Mouse (Mus musculus) intestine, embryonic 16.5 days (tissue): ENCODE results near the gene Ddx43. TPM values are rescaled to one million over a fixed set of nuclear protein-coding genes. Genes with fewer than 3 reads are reported as not detected.
"Not testable (repeated sequence)": the region's sequence is repeated elsewhere in the genome, so short reads cannot be mapped to it uniquely, and the experiment has no call there.

Experiments used
- ATAC-seq: fragments of 200-750 bp; cut with Nextera tagmentation; 2 replicates; pipeline ENCODE4 v1.8.0; 2017; ENCODE audit warnings: moderate TSS enrichment, moderate library complexity
- H3K27ac ChIP-seq: fragments of 300-500 bp; sonication (generic); 2 replicates; pipeline ENCODE4 v1.5.1; 2014; ENCODE audit warnings: mild to moderate bottlenecking, low read length
- H3K27me3 ChIP-seq: fragments of 300-500 bp; sonication (generic); replicated peaks from 2 replicates; pipeline ENCODE4 v1.6.1; 2014; ENCODE audit warnings: low read length, control low read depth, mixed read lengths; ENCODE audit not compliant: control insufficient read depth, insufficient read depth
- H3K36me3 ChIP-seq: fragments of 300-500 bp; sonication (generic); 2 replicates; pipeline ENCODE4 v1.6.1; 2014; ENCODE audit warnings: low read length, control low read depth; ENCODE audit not compliant: control insufficient read depth, insufficient read depth
- H3K4me1 ChIP-seq: fragments of 300-500 bp; sonication (generic); 2 replicates; pipeline ENCODE4 v1.6.1; 2014; ENCODE audit warnings: low read length, control low read depth, mixed read lengths; ENCODE audit not compliant: control insufficient read depth, insufficient read depth
- H3K4me2 ChIP-seq: fragments of 300-500 bp; sonication (generic); 2 replicates; pipeline ENCODE4 v1.6.1; 2014; ENCODE audit warnings: low read depth, low read length, control low read depth
- H3K4me3 ChIP-seq: fragments of 300-500 bp; sonication (generic); 2 replicates; pipeline ENCODE4 v1.5.1; 2014; ENCODE audit warnings: mild to moderate bottlenecking, low read length
- H3K9ac ChIP-seq: fragments of 300-500 bp; sonication (generic); 2 replicates; pipeline ENCODE4 v1.6.1; 2014; ENCODE audit warnings: low read depth, low read length
- H3K9me3 ChIP-seq: fragments of 300-500 bp; sonication (generic); 2 replicates; pipeline ENCODE4 v1.6.1; 2016; ENCODE audit warnings: low read length, control low read depth; ENCODE audit not compliant: control insufficient read depth
- WGBS: fragments of 180-500 bp; shearing (Covaris S2); extraction: QIAGEN DNeasy Blood & Tissue Kit; methylation state at CpG from one replicate; pipeline ENCODE4 v1.1.7; 2014; 5-methylcytosine and 5-hydroxymethylcytosine counted together
- polyA plus RNA-seq: library from polyadenylated mRNA; unstranded; fragments of >200 nt; fragmentation: Nextera tagmentation; extraction: Ambion mirVana; gene quantifications from 2 replicates; pipeline ENCODE4 v1.2.1, GENCODE M21; 2015

Ddx43 gene
- polyA plus RNA-seq, result 0.13 and 0.28 TPM in 2 replicates

DNA sequence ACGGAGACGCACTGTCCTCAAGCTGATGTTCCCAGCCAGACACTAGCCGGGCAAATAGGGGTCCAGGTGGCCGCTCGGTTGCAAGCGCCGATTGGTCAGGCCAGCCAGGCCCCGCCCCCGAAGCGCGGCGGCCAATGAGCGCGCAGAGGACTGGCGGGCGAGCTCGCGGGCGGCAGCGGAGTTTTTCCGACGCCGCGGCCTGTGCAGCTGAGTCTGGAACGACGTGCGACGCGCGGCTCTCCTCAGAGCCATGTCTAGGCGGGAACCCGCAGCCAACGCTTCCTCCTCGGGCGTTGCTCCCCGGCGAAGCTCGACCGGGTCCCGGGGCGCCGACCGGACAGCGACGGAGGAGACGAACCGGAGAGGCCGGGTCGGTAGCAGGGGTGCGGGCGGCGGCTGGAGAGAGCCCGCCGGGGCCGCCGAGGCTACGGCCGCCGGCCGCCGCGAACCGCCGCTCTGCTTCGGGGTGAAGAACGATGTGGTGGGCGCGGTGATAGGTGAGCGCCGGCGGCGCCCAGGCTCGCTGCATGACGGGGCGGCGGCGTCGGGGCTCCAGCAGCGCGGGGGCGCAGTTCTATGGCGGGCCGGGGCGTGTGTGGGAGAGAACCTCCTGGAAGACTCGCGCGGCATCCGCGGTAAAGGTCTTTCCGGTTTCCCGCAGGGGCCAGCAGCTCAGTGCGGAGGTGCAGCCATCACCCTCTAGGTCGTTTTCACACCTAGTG, at the start of gene Ddx43:
TSS of gene Ddx43 (plus strand) at position 148 of the 722 bp plus-strand sequence.
- H3K4me3 ChIP-seq, result peak within 1 kb of the TSS; percentile 51
- peak; percentile 90 for ATAC-seq
- 2% methylated on average over 90 of the region's 93 CpGs for WGBS
- peak within 1 kb of the TSS; percentile 78 for H3K4me2 ChIP-seq
- H3K9ac ChIP-seq, result peak within 1 kb of the TSS; percentile 65
- H3K9me3 ChIP-seq, result no peaks in the 10 kb centered on the region
- H3K4me1 ChIP-seq, result peaks cover 9% of the 10 kb centered on the region
- no peak within 1 kb of the TSS for H3K27ac ChIP-seq
- no peaks in the 10 kb centered on the region for H3K36me3 ChIP-seq
- H3K27me3 ChIP-seq, result peaks cover 27% of the 10 kb centered on the region

DNA sequence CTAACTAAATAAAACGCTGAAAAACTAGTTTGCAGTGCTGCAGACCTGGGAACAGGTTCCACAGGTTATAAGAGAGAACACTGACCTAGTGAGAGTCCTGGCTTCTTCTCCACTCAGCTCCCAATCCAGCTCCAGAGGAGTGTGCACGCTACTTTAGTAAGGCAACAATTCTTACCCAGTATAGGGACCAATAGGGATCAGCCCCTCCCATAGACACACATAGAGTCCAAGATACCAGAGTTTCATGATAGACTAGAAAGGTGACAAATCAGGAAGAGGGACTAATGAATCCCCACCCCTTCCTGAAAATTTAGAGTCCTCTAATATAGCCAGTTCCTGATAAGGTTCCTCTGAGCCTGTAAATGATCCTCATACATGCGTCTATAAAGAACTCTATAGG, 48.6 kb upstream of the Ddx43 start:
- Histone ChIP-seq H3K9me3 (no peaks in the 10 kb centered on the region), H3K36me3 (no peaks in the 10 kb centered on the region), H3K9ac (no peak overlapping the region), H3K4me3 (no peak overlapping the region), H3K27me3 (no peaks in the 10 kb centered on the region), H3K27ac (no peak overlapping the region), H3K4me2 (no peak overlapping the region), H3K4me1 (0 out of 2 replicates have a peak, but pooled peaks cover 4% of the 10 kb centered on the region)
- ATAC-seq, result peak; percentile 82
- 46% methylated on average over 3 of the region's 3 CpGs for WGBS

DNA sequence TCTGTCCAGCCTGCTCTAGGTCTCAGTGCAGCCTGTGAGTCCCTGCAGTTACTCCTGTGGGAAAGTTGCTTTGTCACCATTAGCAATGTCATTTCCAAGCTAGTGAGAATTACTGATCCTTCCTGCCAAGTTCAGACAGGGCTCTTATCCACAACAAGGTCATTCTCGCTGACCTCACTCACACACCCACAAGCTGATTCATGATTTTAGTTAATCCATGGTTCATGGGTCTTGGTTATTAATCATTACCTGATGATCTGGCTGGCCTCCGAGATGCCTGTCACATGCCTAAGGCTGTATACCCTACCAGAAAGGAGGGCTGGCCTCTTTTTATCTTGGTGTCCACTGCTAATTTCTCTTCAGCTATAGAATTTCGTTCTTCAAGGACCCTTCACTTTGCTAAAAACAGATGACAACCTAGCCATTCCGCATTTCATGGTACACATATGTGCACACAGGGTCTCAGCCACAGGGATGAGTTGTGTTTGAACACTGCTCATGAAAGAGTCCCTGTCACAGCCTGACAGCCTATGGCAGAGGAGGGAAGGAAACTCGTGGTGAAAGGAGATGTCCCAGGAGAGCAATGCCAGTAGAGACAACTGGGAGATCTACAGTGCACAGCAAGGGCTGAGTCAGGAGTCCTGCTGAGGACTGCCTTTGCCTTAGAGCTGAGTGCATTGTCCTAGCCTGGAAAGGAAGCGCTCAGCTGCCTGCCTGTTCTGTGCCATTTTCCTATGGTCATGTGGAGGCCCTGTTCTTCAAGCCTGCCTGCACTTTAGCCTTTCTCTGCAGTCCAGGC, 47.2 kb upstream of the Ddx43 start:
- H3K36me3 ChIP-seq, H3K9me3 ChIP-seq, H3K4me2 ChIP-seq, H3K4me1 ChIP-seq, H3K4me3 ChIP-seq, H3K27me3 ChIP-seq, H3K9ac ChIP-seq: not testable (repeated sequence)
- 51% methylated on average over 6 of the region's 6 CpGs for WGBS
- ATAC-seq, result peak; percentile 86
- peak overlapping the region; percentile 74 for H3K27ac ChIP-seq

DNA sequence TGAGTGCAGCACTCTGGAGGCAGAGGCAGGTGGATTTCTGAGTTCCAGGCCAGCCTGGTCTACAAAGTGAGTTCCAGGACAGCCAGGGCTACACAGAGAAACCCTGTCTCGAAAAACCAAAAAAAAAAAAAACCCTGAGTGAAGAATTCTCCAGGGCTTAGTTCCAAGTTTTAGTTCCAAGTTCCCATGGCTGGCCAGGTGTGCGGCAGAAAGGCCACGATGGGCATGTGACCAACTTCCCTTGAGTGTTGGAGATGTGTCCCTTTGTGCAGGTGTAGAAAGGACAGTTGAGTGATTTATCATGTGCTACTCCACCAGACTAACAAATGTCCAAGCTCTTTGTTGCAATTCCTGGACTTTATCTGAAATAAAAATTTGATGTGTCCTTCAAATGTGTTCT, 46.4 kb upstream of the Ddx43 start:
- not testable (repeated sequence) for H3K36me3 ChIP-seq
- peak overlapping the region; percentile 74; the same call in 1 of the 2 replicates for H3K27ac ChIP-seq
- WGBS, result 86% methylated on average over 3 of the region's 3 CpGs

DNA sequence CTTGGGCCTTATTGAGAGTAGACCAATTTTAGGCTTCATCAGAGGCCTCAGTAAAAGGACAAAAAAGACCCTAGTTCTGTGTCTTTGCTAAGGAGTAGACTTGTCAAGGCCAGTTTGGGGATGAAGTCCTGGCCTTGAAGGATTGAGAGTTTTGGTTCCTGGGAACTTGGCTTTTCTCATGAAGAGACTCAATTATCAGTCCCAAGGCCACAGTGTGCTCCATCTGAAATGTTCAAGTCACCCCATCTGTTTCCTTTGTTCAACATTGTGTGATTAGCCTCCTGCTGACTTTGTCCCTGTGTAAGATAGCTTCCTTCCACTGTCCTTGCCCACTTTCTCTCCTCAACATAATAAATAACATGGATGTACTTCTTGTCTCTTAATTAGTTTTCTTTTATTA, 45.6 kb upstream of the Ddx43 start:
- H3K4me3 ChIP-seq, H3K36me3 ChIP-seq, ATAC-seq, H3K9ac ChIP-seq, H3K27me3 ChIP-seq, H3K9me3 ChIP-seq, H3K4me1 ChIP-seq, H3K27ac ChIP-seq, H3K4me2 ChIP-seq: not testable (repeated sequence)

More for the DNA sequence above, 46.4 kb upstream of the Ddx43 start:
- not testable (repeated sequence) for H3K9ac ChIP-seq, H3K27me3 ChIP-seq, ATAC-seq, H3K4me3 ChIP-seq, H3K9me3 ChIP-seq, H3K4me1 ChIP-seq, H3K4me2 ChIP-seq

DNA sequence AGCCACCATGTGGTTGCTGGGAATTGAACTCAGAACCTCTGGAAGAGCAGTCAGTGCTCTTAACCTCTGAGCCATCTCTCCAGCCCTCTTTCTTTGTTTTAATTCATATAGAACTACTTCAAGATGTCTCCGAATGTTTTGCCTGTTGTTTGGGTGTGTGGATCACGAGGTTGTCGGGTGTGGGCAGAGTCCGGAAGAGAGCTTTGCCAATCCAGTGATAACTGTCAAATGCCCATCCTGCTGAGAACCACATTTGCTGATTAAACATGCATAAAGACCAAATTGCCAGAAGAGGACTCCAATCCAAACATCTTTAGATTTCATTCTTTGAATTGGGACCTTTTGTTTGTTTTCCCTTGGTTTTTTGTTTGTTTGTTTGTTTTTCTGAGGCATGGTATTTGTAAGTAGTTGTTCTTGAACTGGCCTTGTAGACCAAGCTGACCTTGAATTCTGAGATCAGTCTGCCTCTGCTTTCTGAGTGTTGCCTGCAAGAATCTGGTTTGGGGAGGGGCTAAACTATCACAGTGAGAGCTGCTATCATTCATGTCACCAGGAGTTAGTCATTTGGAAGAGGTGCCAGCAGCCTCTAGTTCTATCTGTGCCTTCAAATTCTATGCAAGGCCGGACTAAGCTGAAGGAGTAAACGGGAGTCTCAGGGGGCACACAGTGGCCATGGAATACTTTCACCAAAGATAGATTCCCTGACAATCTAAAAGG, 43.9 kb upstream of the Ddx43 start:
- Histone ChIP-seq H3K4me2 (no peak overlapping the region), H3K9me3 (no peaks in the 10 kb centered on the region), H3K4me3 (no peak overlapping the region), H3K9ac (no peak overlapping the region), H3K36me3 (no peaks in the 10 kb centered on the region), H3K27me3 (no peaks in the 10 kb centered on the region), H3K4me1 (0 out of 2 replicates have a peak, but pooled peaks cover 4% of the 10 kb centered on the region), H3K27ac (no peak overlapping the region)
- WGBS, result 73% methylated on average over 6 of the region's 6 CpGs
- no peak for ATAC-seq

DNA sequence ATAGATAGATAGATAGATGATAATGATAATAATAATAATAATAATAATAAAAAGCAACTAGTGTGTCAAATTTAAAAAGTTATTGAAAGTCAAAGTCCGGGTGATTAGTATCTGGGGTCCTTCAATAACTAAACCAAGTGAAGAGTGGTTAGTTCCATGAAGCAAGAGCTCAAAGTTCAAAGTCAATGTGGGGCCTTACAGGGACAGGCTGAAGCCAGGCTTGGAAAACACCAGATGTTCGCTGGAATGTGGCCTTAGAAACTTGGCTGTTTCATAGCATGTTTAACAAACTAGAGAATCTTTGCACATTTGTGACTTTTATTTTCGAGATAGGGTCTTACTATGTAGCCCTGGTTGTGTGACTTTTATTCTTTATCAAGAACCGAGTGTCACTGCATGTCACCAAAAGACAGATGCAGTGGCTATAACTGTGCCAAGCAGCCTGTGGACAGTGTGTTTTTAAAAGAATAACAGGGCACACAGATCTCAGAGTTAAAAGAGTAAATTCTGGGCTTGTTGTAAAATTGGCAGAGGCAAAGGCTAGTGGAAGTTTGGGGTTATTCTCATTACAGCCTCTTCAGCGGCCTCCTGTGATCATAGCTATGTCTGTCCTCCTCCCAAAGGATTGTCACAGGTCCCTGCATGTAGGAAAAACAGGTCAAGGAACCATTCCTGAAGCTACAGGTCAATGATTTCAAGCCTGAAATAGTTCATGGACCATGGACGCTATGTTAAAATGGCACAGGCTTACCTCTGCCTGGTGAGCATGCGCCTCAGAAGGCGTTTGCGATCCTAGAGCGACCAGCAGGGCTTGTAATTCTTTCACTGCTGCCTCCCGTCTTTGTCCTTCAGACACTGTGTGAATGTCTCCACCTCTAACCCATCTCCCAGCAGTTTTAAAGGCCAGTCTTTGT, 40.7 kb upstream of the Ddx43 start:
- peak; percentile 80 for ATAC-seq
- Histone ChIP-seq H3K9me3 (no peaks in the 10 kb centered on the region), H3K4me2 (no peak overlapping the region), H3K4me1 (no peaks in the 10 kb centered on the region), H3K27me3 (no peaks in the 10 kb centered on the region), H3K4me3 (no peak overlapping the region), H3K9ac (no peak overlapping the region), H3K36me3 (no peaks in the 10 kb centered on the region), H3K27ac (peak overlapping the region; percentile 49)
- WGBS, result 70% methylated on average over 11 of the region's 11 CpGs

DNA sequence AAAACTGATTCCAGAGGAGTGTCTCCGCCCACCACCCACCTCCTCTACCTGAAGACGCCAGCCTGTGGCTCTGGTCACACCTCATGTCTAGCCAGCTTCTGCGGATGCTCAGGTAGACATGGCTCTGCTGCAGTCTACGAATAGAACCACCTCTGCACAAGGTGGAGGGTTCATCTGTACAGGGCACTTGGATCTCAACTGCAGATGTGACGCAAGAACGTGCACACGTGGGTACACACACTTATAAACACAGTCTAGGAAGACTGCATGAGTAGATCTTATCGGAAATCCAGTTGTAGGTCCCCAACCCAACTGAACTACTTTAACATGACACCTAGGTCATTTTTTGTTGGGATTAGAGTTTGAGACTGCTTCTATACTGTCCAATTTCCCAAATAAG, 40.0 kb upstream of the Ddx43 start, which contains the start of gene Gsta2:
TSS of gene Gsta2 (minus strand) at position 178 of the 400 bp plus-strand sequence.
- H3K9me3 ChIP-seq, result no peaks in the 10 kb centered on the region
- no peak within 1 kb of the TSS for H3K4me3 ChIP-seq
- H3K4me1 ChIP-seq, result no peaks in the 10 kb centered on the region
- no peaks in the 10 kb centered on the region for H3K36me3 ChIP-seq
- H3K27me3 ChIP-seq, result no peaks in the 10 kb centered on the region
- no peak within 1 kb of the TSS for H3K4me2 ChIP-seq
- no peak for ATAC-seq
- no peak within 1 kb of the TSS for H3K9ac ChIP-seq
- peak within 1 kb of the TSS; percentile 49 for H3K27ac ChIP-seq
- WGBS, result 89% methylated on average over 8 of the region's 8 CpGs
